Mouse (Mus musculus): ENCODE data around the gene Ing4.
A peak's percentile ranks its signal among the peaks of the same experiment; 100 is the strongest.

- TF ChIP-seq POLR2A (IDR thresholded peaks at IDR 0.05; ENCODE audit: borderline replicate concordance, insufficient read depth, low read length) (no peak), CTCF (IDR thresholded peaks at IDR 0.05; ENCODE audit: borderline replicate concordance, insufficient read depth, low read depth, low read length) (peak; percentile 37; the same call in 1 of the 2 replicates)
Measured at GRCm38 (mm10) chr6:125051237-125051636, 11.7 kb downstream of the Ing4 start.

Data from cerebellum, adult 2 months (tissue).